Mouse (Mus musculus) megakaryocyte, embryonic 14.5 days (primary cell): ENCODE results near the gene Relb.

Source experiments
- FLI1 ChIP-seq: IDR thresholded peaks from 2 replicates; pipeline ENCODE4 v1.6.1; 2012; ENCODE audit warnings: low read length, inconsistent platforms, mixed read lengths
- GATA1 ChIP-seq: IDR thresholded peaks from 3 replicates; pipeline ENCODE4 v1.6.1; 2012; ENCODE audit warnings: mixed read lengths, low read length, inconsistent platforms, borderline replicate concordance

DNA sequence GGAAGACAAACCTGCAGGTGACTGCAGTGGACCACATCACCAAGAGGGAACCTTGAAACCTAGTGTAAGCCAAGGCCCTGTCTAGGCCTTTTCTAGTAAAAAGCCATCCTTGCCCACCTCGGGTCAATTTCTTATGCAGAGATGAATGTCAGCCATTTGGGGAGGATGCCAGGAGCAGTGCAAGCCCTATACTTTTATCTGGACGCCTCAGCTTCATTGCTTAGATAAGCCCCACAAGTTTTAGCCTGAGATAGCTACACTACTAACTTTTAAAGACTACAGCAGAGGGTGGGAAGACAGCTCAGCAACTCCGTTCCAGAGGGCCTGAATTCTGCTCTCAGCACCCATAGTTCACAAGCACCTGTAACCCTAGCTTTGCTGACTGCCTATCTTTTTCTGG, 65.4 kb downstream of the Relb start:
- TF ChIP-seq GATA1 (no peak), FLI1 (no peak)
